Mouse (Mus musculus) spleen, postnatal 4 days (tissue): ENCODE data around the gene 2410015M20Rik.

ENCODE experiments used
- DNase-seq, 2 experiments: peaks; one replicate each; pipeline ENCODE4 v3.0.0; 2022; ENCODE audit warnings: low spot score in 2 of 2

Gene 2410015M20Rik

DNA sequence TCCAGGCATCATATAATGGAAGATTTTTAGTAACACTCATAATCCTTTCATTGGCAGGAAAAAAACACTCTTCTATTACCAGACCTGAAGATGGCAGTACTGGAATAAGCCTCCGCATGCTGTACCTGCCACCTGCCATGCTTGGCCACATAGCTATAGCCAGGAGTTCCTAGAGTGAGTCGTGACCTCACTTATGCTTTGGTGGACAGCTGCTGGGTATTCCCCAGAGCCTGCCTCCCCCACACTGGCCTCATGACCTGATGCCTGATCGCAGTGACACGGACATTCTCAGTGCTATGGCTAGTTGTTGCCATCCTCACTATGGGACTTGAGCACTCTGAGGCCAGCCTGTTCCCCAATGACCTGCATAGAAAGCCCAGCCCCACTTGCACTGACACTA, 39.3 kb downstream of the 2410015M20Rik start:
- no peak for DNase-seq

- no peak for DNase-seq
These were observed 42.2 kb downstream of the 2410015M20Rik start for GRCm38 (mm10) chr17:56567370-56567769.

DNA sequence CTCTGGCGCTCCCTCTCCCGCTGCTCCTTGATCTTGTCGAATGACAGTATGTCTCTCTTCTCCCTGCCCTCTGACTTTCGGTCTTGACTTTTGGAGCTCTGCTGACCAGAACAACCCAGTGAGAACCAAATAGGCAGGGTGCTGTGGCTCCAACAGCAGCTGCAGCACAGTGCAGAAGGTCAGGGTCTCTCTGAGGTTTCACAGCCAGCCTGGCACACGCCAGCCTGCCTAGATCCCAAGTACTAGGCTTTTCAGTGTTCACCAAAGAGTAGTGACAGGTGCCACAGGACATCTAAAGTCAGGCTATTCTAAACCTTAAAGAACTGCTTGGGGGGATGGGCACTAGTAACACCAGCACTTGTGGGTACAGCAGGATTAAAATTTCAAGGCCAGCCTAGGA, 42.7 kb downstream of the 2410015M20Rik start:
- DNase-seq: no peak

GRCm38 (mm10) chr17:56566293-56566692, 43.3 kb downstream of the 2410015M20Rik start:
- DNase-seq: no peak

GRCm38 (mm10) chr17:56561866-56562265, 47.7 kb downstream of the 2410015M20Rik start:
- DNase-seq: no peak

GRCm38 (mm10) chr17:56560131-56560530, 49.4 kb downstream of the 2410015M20Rik start:
- no peak for DNase-seq

- no peak for DNase-seq
These were observed 50.2 kb downstream of the 2410015M20Rik start for GRCm38 (mm10) chr17:56559386-56559785.

- peak; percentile 56 to 87 for DNase-seq
These were observed 51.1 kb downstream of the 2410015M20Rik start for GRCm38 (mm10) chr17:56558448-56558847.
